Mouse (Mus musculus) MEL (cell line): ENCODE data around the gene Ppp6c.

Experiments used
- BHLHE40 ChIP-seq: IDR thresholded peaks from 2 replicates; pipeline ENCODE4 v1.6.1; 2012; ENCODE audit warnings: low read depth, mild to moderate bottlenecking, inconsistent platforms, low read length, improper control_type of control experiment, borderline replicate concordance
- CTCF ChIP-seq, 3 experiments: IDR thresholded peaks in 2 of 3; conservative IDR thresholded peaks in 1 of 3; 2 replicates each; pipeline ENCODE4 v1.5.1; 2011 to 2012; ENCODE audit warnings: low read length in 3 of 3, low read depth in 2 of 3, mild to moderate bottlenecking in 2 of 3, improper control_type of control experiment in 1 of 3, inconsistent platforms in 1 of 3, mixed read lengths in 1 of 3, moderate library complexity in 1 of 3; ENCODE audit not compliant: control insufficient read depth in 1 of 3, insufficient read depth in 1 of 3, poor library complexity in 1 of 3, severe bottlenecking in 1 of 3
- EP300 ChIP-seq, 2 experiments: IDR thresholded peaks; 2 replicates each; pipeline ENCODE4 v1.6.1; 2011; ENCODE audit warnings: improper control_type of control experiment in 2 of 2, low read length in 2 of 2, low read depth in 1 of 2, mild to moderate bottlenecking in 1 of 2
- MAX ChIP-seq: IDR thresholded peaks from 2 replicates; pipeline ENCODE4 v1.6.1; 2011; ENCODE audit warnings: low read length, improper control_type of control experiment

- TF ChIP-seq EP300 (IDR thresholded peaks at IDR 0.05; ENCODE audit: low read depth in 1 of 2, low read length in 2 of 2) = no peak
- no peak for TF ChIP-seq CTCF (IDR thresholded peaks at IDR 0.05 in 2 of 3, conservative IDR thresholded peaks at IDR 0.05 in 1 of 3; ENCODE audit: control insufficient read depth in 1 of 3, insufficient read depth in 1 of 3, low read depth in 2 of 3, low read length in 3 of 3, poor library complexity in 1 of 3, severe bottlenecking in 1 of 3)
- no peak for TF ChIP-seq MAX
- TF ChIP-seq BHLHE40 = no peak
Measured at GRCm38 (mm10) chr2:39224621-39225020, 1.6 kb downstream of the Ppp6c start.
